Comparison of ENCODE assay signal across 8 mouse cellular contexts in genomic region chr1:171437264-171438013, GRCm38 (mm10). TPM values are rescaled to one million over a fixed set of nuclear protein-coding genes. Genes with fewer than 3 reads are reported as not detected.
A peak's percentile ranks its signal among the peaks of the same experiment; 100 is the strongest.
DNase-seq lines count a peak whose midpoint lies in the region; ATAC-seq lines count a peak whose summit lies in the region.

Gene F11r, plus strand, starts transcription at chr1:171437535.

- peaks cover 5% of the 10 kb centered on the region for H3K4me1 ChIP-seq in hindbrain, embryonic 12.5 days
- H3K4me1 ChIP-seq in limb, embryonic 15.5 days: peaks cover 20% of the 10 kb centered on the region
- peaks cover 9% of the 10 kb centered on the region for H3K4me1 ChIP-seq in midbrain, embryonic 15.5 days
- H3K4me1 ChIP-seq in stomach, embryonic 15.5 days: peaks cover 21% of the 10 kb centered on the region

- ATAC-seq in frontal cortex, adult (ENCODE audit: low TSS enrichment): peak; percentile 38; the same call in 1 of the 2 replicates
- ATAC-seq in hindbrain, embryonic 12.5 days (ENCODE audit: low FRiP score): peak; percentile 51
- ATAC-seq in limb, embryonic 15.5 days (ENCODE audit: insufficient number of reproducible peaks, low FRiP score, low TSS enrichment, low read depth): 0 out of 2 replicates have a peak, but pooled peaks have one; percentile 15
- peak; percentile 78 for ATAC-seq in midbrain, embryonic 15.5 days (replicated peaks)
- peak; percentile 90 for ATAC-seq in stomach, embryonic 15.5 days (ENCODE audit: insufficient read depth, low FRiP score, low read depth)

- peak within 1 kb of the TSS; percentile 38 for H3K4me3 ChIP-seq in hindbrain, embryonic 12.5 days
- peak within 1 kb of the TSS; percentile 51 for H3K4me3 ChIP-seq in limb, embryonic 15.5 days
- H3K4me3 ChIP-seq in midbrain, embryonic 15.5 days: peak within 1 kb of the TSS; percentile 37
- H3K4me3 ChIP-seq in stomach, embryonic 15.5 days (replicated peaks): peak within 1 kb of the TSS; percentile 51

- WGBS in hindbrain, embryonic 12.5 days: 1% methylated on average over 46 of the region's 46 CpGs
- under 1% methylated on average over 46 of the region's 46 CpGs for WGBS in limb, embryonic 15.5 days
- WGBS in midbrain, embryonic 15.5 days: 1% methylated on average over 44 of the region's 46 CpGs
- WGBS in stomach, embryonic 15.5 days: 1% methylated on average over 46 of the region's 46 CpGs

- H3K9ac ChIP-seq in hindbrain, embryonic 12.5 days: no peak within 1 kb of the TSS
- peak within 1 kb of the TSS; percentile 24; the same call in 1 of the 2 replicates for H3K9ac ChIP-seq in limb, embryonic 15.5 days
- 0 out of 2 replicates have a peak within 1 kb of the TSS, but pooled peaks have one; percentile 8 for H3K9ac ChIP-seq in midbrain, embryonic 15.5 days
- peak within 1 kb of the TSS; percentile 32; the same call in 1 of the 2 replicates for H3K9ac ChIP-seq in stomach, embryonic 15.5 days

- DNase-seq in frontal cortex, postnatal 25 days (ENCODE audit: low spot score in 2 of 2): no peak
- DNase-seq in cerebellum, adult 8-10 months: peak; percentile 76
- DNase-seq in forelimb bud, embryonic 11.5 days (ENCODE audit: low read depth, low spot score): peak; percentile 63

- peak within 1 kb of the TSS; percentile 50 for H3K4me2 ChIP-seq in hindbrain, embryonic 12.5 days (replicated peaks)
- H3K4me2 ChIP-seq in limb, embryonic 15.5 days: peak within 1 kb of the TSS; percentile 73
- H3K4me2 ChIP-seq in midbrain, embryonic 15.5 days: peak within 1 kb of the TSS; percentile 53
- peak within 1 kb of the TSS; percentile 56 for H3K4me2 ChIP-seq in stomach, embryonic 15.5 days

- H3K27ac ChIP-seq in hindbrain, embryonic 12.5 days: no peak within 1 kb of the TSS
- peak within 1 kb of the TSS; percentile 39; the same call in 1 of the 2 replicates for H3K27ac ChIP-seq in limb, embryonic 15.5 days
- no peak within 1 kb of the TSS for H3K27ac ChIP-seq in midbrain, embryonic 15.5 days
- H3K27ac ChIP-seq in stomach, embryonic 15.5 days: peak within 1 kb of the TSS; percentile 91

- H3K36me3 ChIP-seq in hindbrain, embryonic 12.5 days: no peaks in the 10 kb centered on the region
- H3K36me3 ChIP-seq in limb, embryonic 15.5 days: no peaks in the 10 kb centered on the region
- H3K36me3 ChIP-seq in midbrain, embryonic 15.5 days (replicated peaks): no peaks in the 10 kb centered on the region
- H3K36me3 ChIP-seq in stomach, embryonic 15.5 days: no peaks in the 10 kb centered on the region

- no peaks in the 10 kb centered on the region for H3K9me3 ChIP-seq in hindbrain, embryonic 12.5 days (replicated peaks)
- no peaks in the 10 kb centered on the region for H3K9me3 ChIP-seq in limb, embryonic 15.5 days
- H3K9me3 ChIP-seq in midbrain, embryonic 15.5 days: no peaks in the 10 kb centered on the region
- H3K9me3 ChIP-seq in stomach, embryonic 15.5 days: no peaks in the 10 kb centered on the region

- H3K27me3 ChIP-seq in hindbrain, embryonic 12.5 days: peaks cover 41% of the 10 kb centered on the region
- peaks cover 19% of the 10 kb centered on the region; the same call in 1 of the 2 replicates for H3K27me3 ChIP-seq in limb, embryonic 15.5 days
- peaks cover 38% of the 10 kb centered on the region for H3K27me3 ChIP-seq in midbrain, embryonic 15.5 days (replicated peaks)
- no peaks in the 10 kb centered on the region for H3K27me3 ChIP-seq in stomach, embryonic 15.5 days (replicated peaks)

RNA-seq across cellular contexts. Expression of gene F11r, which starts in this region (rescaled TPM):
- 14.5 and 18.6 TPM in 2 replicates for polyA plus RNA-seq in hindbrain, embryonic 12.5 days (2016; fragmentation: Nextera tagmentation; extraction: Ambion mirVana)
- 68.3 and 70.6 TPM in 2 replicates for polyA plus RNA-seq in limb, embryonic 15.5 days (2015; fragmentation: Nextera tagmentation; extraction: Ambion mirVana)
- 9.4 and 11.8 TPM in 2 replicates for polyA plus RNA-seq in midbrain, embryonic 15.5 days (2015; fragmentation: Nextera tagmentation; extraction: Ambion mirVana)
- polyA plus RNA-seq in stomach, embryonic 15.5 days (2015; fragmentation: Nextera tagmentation; extraction: Ambion mirVana): 108 and 121 TPM in 2 replicates

Comparison
In these comparisons a context has a peak if more than half of its experiments do, and no peak if none do; other contexts are left out.
1. ATAC-seq: peak in every context shown above with its lines; median percentile 90 in stomach, embryonic 15.5 days; 78 in midbrain, embryonic 15.5 days; 51 in hindbrain, embryonic 12.5 days; 38 in frontal cortex, adult; 15 in limb, embryonic 15.5 days.
2. DNase-seq: peak in cerebellum, adult 8-10 months (single experiment) and forelimb bud, embryonic 11.5 days (single experiment); none in frontal cortex, postnatal 25 days (0 of 2).
3. H3K27ac ChIP-seq: peak in limb, embryonic 15.5 days (single experiment) and stomach, embryonic 15.5 days (single experiment); none in hindbrain, embryonic 12.5 days (single experiment) and midbrain, embryonic 15.5 days (single experiment).
4. Peak in every context shown above with its lines, with median percentiles within 50 percentile points of each other: H3K4me2 ChIP-seq and H3K4me3 ChIP-seq.